Mouse (Mus musculus) common myeloid progenitor, adult 5-6 weeks (primary cell): ENCODE measurements around the gene Dnttip1. TPM values are rescaled to one million over a fixed set of nuclear protein-coding genes. Genes with fewer than 3 reads are reported as not detected.
A peak's percentile ranks its signal among the peaks of the same experiment; 100 is the strongest.

ENCODE experiments used
- ATAC-seq: replicated peaks from 2 replicates; pipeline ENCODE4 v1.8.0; 2016; ENCODE audit warnings: low read depth, mild to moderate bottlenecking, moderate TSS enrichment, inconsistent platforms; ENCODE audit not compliant: poor library complexity, severe bottlenecking
- total RNA-seq: library from RNA; stranded (forward); fragments of 200-1000, 187-1606 nt; gene quantifications from 2 replicates; pipeline ENCODE4 v1.2.3, GENCODE M21; 2017

The Dnttip1 gene
- total RNA-seq, 1 experiment from 2014 or later = 29.6 TPM

DNA sequence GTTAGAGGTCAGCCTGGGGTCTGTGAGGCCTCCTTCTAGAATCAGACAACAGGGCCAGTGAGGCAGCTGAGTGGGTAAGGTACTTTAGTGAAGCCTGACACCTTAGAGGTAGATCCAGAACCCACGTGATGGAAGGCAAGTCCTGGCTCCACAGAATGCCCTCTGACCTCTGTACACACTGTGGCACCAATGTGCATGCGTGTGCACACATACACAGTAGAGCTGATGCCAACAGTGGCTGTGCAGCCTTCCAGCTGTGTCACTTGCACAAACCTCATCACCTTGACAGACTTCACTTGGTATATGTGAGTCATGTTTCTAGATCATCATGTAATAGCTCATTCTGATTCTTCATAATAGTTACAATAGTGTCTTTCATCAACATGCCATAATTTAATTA is 6.7 kb downstream of the Dnttip1 start:
- ATAC-seq = no peak

DNA sequence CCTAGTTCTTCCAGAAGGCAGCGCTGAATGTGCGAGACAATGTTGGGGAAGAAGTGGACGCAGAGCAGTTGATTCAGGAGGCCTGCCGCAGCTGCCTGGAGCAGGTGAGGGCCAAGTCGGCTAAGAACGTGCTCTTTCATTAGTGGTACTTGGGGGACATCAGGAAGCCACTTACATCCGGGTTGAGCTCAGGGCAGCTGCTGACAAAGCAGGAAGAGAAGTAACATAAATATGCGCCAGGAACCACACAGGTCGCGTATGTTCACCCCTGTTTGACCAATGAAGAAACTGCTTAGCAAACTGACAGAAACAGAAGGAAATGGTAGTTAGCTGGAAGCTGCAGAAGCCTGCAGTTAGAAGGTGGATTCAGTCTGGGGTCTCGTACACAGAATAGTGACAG is 8.3 kb downstream of the Dnttip1 start:
- peak; percentile 47; the same call in 1 of the 2 replicates for ATAC-seq

DNA sequence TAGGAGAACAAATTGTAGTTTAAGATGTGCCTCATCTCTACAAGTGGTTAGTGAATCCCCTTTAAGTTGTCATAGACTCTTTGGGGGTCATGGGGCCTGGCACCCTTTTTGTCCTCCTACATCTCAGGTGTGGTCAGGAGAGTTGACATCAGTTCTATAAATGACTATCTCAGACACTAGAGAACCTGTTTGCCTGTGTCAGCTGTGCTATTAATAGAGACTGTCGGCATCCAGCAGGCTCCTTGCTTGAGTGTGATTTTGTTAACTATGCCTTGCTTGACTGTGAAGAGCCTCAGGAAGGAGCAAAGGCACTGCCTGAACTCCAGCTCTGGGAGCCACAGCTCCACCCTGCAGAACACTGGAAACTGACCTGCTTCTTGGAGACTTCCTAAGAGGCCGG is 9.0 kb downstream of the Dnttip1 start:
- ATAC-seq = no peak

DNA sequence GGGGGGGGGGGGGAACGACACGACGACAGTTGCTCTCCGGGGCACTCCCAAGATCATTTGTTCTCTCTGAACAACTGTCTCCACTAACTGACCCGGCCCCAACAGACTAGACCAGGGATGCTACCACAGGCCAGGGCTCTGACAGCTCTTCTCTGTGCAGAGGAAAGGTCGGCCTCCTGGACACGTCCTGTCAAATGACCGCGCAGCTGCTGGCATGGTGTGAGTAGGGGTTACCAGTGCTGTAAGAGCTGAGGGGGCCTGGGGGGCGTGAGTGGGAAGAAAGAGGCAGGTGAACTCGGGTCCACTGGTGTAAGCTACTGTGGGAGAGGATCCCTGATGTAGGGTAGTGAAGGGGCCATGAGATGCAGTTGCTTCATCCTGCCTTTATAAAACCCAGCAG is 12.1 kb downstream of the Dnttip1 start:
- no peak for ATAC-seq

DNA sequence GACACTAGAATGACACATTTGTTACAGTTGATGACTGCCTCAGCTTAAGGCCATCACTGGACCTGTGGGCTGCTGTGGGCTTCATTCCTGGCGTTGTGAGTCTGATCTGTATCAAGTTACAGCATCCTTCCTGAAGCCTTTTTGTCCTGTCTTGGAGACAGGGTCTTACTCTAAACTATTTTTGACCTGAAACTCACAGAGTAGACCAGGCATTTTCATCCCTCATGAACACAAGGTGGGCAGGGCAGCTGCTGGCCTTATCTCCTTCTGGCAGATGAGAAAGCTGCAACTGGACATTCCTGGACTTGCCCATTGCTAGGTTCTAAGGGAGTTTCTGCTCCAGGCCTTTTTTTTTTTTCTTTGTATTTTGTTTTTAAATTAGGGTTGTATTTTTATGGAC is 12.9 kb downstream of the Dnttip1 start:
- no peak for ATAC-seq

DNA sequence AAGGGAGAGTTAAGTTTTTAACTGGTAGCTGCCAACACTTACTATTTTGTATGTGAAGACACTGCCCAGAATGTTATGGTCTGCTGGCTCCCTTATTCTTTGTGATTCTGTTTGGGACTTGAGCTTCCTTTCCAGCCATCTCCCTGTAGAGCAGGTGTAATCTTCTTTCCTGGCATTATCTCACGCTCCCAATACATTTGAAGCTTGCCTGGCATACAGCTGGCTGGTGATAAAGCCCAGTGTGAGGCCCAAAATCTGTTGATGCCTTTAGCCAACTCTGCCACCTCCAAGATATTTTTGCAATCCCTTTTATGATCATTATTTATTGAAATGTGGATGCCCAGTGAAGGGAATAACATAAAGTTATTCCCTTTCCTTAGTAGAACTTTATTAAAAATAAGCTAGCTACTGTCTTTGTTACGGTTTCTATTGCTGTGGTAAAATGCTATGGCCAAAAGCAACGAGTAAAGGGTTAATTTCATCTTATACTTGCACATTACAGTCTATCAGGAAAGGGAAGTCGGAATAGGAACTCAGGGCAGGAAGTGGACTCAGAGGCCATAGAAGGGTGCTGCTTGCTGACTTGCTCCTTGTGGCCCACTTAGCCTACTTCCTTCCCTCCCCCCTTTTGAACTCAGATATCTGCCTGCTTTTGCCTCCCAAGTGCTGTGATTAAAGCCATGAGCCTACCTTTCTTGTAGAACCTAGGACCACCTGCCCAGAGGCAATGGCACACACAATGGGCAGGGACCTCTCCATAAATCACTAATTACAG is 14.5 kb downstream of the Dnttip1 start:
- no peak for ATAC-seq

DNA sequence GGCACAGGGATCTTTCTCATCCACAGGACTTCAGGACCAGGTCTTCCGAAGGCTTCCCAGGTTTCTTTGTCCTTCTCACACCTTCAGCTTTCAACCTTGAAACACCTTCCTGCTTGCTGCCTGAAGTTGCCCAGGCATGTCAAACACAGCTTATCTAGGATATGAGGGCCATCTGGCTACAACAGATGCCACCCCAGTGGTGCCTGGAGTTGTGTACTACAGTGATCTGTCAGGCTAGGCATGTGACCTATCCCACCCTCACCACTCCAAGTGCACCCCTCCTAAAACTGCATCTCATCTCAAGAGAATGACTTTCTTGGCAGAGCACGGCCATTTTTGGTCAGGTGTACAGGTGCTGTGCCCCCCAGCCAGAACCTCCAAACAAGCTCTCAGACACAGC is 15.7 kb downstream of the Dnttip1 start:
- ATAC-seq = peak; percentile 53; the same call in 1 of the 2 replicates

DNA sequence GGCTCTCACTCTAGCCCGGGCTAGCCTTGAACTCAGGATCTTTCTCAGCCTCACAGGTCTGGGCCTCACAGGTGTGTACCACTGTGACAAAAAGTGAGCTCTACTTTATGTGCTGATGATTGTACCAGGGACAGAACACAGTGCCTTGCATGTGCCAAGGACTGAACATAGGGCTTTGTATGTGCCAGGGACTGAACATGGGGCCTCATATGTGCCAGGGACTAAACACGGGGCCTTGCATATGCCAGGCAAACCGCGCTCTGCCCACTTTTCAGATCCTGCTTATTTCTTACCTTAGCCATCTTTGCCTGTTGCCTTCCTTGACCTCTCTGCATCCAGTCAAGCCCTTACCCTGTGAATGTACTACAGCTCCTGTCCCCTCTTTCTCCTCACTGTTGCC is 16.2 kb downstream of the Dnttip1 start:
- no peak for ATAC-seq

DNA sequence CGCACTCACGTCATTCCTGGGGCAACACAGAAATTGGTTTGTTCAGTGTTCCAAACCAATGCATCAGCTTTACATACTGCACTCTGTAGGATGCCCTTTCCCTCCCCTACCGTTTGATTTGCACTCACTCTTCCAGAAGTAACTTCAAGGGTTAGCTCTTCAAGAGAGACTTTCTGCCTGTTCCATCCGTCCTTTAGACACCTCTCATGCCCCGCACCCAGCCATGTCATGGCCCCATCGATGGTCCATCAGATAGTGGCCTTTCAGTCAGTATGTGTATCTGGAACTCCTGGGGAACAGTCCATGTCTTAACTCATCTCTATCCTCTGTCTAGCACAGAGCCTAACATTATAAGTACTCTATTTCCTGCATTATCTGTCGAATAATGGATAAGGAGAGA is 16.8 kb downstream of the Dnttip1 start:
- no peak for ATAC-seq

DNA sequence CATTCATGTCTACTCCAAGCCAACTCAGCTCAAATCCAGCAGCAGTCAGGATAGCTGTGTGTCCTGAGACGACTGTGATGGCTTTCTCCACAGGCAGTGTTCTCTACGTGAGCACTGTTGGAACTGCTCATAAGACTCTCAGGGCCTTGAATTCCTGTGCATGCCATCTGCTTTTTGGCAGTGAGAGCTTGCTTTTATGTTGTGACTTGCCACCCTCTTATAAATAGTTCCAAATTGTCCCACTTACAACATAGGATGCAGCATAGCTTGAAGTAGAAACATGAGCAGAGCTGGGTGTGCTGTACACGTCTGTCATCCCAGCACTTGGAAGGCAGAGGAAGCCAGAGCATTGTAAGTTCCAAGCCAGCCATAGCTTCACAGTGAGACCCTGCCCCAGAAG is 20.1 kb downstream of the Dnttip1 start:
- no peak for ATAC-seq

DNA sequence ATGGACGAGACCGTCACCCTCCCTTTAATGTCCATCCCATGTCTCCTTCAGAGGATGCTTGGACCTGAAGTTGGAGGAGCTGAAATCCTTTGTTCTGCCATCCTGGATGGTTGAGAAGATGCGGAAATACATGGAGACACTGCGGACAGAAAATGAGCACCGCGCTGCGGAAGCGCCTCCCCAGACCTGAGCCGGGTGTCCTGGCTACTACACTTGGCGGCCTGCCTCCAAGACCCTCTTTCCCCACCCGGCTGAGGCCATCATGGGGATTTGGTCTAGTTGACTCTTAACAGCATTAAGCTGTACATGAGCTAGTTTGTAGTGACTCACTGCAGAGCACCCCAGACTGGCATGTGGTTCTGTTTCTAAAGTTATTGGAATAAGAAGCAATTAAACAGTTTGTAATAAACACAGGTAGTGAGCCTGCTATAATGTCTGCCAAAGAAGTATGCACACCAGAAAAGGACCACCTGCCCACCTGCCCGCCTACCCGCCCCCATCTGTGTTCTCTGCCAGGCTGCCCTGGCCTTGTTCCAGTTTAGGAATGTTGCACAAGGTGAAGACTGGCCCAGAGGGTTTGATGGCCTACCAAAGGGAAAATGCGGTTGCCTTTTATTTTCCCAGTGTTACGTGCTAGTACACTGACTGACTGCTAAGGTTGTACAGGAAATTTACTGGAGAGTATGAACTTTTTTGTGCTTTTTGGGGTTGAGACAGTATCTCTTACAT is 22.2 kb downstream of the Dnttip1 start:
- no peak for ATAC-seq

DNA sequence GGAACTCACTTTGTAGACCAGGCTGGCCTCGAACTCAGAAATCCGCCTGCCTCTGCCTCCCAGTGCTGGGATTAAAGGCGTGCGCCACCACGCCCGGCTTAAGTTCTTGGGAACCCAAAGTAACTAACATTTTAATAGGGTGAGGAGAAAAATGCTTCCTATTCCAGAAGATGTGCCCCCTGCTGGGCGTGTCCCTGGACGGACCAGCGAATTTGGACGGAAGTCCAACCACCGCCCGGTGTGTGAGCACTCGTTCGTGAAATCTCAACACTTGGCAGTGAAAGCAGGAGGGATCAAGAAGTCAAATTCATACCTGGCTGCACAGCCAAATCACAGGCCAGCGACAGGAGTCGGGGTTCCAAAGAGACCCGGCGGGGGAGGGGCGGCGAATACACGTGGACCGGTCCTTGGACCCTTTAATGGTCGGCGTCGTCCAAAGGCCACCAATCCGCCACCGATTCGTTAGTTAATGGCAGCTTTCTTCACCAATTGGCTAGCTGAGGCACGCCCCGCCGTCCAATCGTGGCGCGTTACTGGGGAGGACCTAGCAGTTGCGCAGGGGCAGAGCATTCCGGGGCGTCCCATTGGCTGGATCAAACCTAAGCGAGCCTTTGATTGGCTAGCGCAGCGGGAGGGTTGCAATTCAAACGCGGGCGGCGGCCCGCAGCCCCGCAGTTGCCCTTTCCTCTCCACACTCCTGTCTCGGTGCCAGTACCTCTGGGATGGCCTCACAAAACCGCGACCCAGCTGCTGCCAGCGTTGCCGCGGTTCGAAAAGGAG is 23.7 kb downstream of the Dnttip1 start, which contains the start of gene Ube2c:
Gene Ube2c, plus strand, starts transcription at position 641 of the 780 bp plus-strand sequence.
- peak; percentile 99 for ATAC-seq

DNA sequence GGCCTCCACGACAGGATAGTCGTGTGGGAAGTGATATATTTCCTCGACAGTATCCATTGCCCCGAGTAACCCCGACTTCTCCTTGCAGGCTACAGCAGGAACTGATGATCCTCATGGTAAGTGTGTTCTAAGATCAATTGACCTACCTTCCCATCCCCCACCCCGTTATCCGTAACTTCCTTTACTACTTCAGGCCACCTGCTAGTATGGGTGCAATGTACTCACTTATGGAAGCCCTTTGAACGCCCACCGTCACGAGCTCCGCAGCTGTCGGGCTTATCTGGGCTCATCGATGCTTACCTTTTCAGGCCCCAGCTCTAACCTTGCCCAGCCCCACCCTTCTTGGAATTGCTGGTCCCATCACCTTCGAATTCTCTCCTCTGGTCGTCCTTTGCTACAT is 24.5 kb downstream of the Dnttip1 start:
- ATAC-seq = no peak

DNA sequence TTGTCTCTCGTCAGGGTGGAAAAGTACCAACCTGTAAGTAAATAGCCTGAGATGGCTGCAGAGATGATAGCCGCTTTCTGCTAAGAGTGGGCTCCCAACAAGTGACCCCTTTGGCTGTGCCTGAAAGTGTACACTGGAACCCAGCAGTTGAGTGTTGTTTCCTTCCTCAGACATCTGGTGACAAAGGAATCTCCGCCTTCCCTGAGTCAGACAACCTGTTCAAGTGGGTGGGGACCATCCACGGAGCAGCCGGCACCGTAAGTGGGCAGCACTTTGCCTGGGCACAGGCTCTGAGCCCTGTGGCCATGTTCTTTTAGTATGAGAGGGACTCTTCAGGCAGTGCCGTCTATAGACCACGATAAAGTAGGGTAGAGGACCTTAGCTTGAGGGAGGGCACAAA is 25.3 kb downstream of the Dnttip1 start:
- ATAC-seq = no peak

DNA sequence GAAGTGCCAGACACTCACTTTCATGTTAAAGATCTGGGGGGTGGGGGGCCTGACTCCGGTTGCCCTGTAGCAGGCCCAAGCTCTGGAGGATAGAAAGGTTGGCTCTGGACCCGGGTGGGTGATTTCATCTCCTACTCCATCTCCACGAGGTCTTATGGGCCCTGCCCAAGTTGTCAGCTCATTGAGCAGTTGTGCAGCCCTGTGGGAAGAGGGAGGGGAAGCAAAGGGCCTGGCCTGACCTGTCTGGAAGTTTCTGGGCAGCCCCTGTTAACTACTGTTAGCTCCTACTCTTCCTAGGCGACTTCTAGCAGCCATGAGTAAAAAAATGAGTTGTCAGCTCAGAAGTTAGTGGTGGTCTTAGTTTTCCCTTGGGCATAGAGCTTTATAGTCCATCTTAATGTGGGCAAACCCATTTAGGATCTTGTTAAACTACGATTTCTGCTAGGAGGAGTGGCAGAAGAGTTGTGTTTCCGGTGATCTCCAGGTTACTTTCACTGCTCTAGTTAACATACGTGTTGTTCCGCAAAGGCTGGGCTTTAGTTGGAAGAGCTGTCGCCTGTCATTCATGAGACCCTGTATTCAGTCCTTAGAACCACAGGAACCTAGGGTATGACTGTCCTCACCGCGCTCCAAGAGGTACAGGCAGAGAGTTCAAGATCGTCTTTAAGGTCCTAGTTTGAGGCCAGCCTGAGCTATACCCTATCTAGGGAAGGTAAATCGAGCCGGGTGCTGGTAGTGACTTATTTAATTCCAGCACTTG is 27.6 kb downstream of the Dnttip1 start:
- no peak for ATAC-seq

DNA sequence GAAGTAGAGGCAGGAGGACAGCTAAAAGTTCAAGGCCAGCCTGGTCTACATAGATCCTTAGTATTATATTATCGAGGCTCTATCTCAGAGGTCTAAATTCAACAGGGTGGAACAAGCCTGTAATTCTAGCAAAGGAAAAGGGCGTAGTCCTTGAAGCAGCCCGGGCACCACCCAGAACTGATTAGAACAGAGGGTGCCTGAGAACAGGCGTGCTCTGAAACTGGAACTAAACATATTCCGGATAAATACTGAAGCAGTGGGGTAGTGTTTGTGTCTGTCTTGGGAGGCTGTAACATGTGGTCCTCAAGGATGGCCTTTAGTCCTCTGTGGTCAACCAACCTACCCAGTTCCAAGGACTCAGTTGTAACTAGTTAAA is 28.2 kb downstream of the Dnttip1 start:
- no peak for ATAC-seq

DNA sequence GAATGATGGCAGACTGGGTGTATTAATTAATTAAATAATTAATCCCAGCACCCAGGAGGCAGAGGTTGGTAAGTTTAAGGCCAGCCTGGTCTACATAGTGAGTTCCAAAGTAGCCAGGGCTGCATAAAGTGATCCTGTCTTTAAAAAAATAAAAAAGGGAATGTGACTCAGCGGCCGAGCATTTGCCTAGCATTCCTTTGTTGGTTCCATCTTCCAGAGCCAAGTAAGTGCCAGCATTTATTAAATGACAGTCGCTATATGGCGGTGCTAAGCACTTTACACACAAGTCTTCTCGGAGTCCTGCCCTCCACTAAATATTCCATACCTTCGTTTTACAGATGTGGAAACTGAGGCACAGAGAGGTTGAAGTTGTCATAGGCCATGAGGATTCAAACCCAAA is 30.3 kb downstream of the Dnttip1 start:
- ATAC-seq = no peak

DNA sequence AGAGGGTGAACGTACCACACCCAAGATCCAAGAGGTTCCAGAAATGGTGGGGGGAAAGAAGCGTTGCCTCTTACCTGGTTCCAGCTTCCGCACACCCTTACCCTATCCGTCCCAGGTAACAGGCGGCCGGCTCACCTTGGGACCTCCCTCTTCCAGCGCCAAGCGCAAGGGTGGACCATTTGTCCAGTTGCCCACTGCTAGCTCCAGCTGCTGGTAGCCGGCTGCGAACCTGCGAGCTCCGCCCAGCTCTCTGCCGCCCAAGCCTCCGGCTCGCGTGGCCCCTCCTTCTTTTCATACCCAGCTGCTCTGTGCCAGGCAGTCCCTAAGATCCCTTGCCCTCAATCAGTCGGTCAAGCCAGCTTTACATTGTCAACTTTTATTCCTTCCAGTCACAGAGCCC is 31.0 kb downstream of the Dnttip1 start:
- ATAC-seq = no peak

DNA sequence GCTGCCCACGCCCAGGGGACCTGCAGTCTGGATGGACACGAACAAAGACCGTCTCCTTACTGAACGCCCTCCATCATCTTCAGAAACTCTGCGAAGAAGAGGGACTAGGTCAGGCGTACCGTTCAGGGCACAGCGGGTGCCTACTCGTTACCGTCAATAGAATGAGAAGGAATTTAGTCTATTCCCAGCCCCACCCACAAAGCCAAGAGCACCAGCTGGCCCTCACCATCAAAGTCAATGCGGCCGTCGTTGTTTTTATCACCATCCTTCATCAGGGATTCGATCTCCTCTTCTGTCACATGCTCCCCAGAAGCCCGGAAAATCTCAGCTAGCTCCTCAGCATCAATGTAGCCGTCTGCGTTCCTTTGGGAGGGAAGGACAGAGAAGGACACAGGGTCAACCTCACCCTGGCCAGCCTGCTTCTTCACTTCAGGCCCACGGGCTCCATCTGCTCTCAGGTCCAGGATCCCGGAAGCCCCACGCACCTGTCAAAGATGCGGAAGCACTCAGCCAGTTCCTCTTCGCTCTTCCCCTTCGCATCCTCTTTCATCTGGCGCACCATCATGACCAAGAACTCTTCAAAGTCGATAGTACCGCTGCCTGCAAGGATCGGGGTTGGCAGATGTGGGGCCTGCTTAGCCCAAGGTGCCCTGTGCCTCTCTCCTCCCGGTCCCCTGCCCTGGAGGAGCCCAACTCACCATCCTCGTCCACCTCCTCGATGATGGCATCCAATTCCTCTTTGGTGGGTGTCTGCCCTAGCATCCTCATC is 31.6 kb downstream of the Dnttip1 start:
- no peak for ATAC-seq

DNA sequence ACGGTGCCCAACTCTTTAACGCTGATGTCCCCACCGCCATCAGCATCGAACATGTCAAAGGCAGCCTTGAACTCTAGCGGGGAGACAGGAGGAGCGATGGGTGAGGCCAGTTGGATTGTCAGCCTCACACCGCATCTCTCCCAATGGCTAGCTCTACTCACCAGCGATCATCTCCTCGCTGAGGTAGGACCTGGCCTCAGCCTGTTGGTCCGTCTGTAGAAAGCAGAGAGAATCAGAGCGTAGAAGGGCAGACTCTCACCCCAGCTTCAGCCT is 32.2 kb downstream of the Dnttip1 start:
- ATAC-seq = no peak
